Mouse (Mus musculus) frontal cortex, postnatal 25 days (tissue): ENCODE data around the gene Deaf1.

Source experiments
- DNase-seq, 2 experiments: peaks; one replicate each; pipeline ENCODE4 v3.0.0; 2022; ENCODE audit warnings: low spot score in 2 of 2

The Deaf1 gene

DNA sequence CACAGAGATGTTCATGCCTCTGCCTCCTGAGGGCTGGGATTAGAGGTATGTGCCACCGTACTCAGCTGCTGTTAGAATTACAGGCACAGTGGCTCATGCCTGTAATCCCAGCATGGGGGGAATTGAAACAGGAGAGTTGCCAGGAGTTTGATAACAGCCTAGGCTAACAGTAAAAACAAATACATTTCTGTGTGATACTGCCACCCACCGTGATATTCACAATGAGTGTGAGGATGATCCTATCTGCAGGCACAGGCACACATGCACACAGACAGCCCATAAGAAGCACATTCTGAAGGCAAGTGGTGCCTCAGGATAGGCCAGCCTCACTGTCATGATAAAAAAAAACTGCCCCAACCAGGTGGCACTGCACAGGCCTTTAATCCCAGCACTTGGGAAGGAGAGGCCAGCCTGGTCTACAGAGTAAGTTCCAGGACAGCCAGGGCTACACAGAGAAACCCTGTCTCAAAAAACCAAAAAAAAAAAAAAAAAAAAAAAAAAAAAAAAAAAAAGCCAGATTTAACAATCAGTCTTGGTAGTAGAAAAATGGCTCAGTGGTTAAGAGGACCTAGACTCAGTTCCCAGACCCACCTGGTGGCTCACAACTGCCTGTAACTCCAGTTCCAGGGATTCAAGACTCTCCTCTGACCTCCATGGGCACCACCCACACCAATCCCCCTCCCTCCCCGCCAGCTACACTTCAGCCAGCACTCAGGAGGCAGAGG is 29.4 kb downstream of the Deaf1 start:
- DNase-seq: no peak

DNA sequence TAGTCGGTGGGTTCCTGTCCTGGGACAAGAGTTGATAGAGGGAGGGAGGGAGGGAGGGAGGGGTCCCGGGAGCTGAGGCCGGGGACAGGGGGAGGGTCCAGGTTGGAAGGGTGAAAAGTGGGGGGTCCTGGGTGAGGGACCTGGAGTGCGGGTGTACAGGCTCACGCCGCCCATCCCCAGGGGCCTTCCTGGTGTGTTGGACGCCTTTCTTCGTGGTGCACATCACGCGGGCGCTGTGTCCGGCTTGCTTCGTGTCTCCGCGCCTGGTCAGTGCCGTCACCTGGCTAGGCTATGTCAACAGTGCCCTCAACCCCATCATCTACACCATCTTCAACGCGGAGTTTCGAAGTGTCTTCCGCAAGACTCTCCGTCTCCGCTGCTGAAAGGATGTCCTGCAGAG is 33.0 kb downstream of the Deaf1 start:
- no peak for DNase-seq

DNA sequence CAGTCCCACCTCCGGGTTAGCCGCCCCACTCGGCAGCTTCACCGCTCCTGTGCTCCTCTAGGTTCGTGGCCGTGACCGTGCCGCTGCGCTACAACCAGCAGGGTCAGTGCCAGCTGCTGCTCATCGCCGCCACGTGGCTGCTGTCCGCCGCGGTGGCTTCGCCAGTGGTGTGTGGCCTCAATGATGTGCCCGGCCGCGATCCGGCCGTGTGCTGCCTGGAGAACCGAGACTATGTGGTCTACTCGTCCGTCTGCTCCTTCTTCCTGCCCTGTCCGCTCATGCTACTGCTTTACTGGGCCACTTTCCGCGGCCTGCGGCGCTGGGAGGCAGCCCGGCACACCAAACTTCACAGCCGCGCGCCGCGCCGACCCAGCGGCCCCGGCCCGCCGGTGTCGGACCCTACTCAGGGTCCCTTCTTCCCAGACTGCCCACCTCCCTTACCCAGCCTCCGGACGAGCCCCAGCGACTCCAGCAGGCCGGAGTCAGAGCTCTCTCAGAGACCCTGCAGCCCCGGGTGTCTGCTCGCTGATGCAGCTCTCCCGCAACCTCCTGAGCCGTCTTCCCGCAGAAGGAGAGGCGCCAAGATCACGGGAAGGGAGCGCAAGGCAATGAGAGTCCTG is 33.5 kb downstream of the Deaf1 start:
- DNase-seq: no peak

DNA sequence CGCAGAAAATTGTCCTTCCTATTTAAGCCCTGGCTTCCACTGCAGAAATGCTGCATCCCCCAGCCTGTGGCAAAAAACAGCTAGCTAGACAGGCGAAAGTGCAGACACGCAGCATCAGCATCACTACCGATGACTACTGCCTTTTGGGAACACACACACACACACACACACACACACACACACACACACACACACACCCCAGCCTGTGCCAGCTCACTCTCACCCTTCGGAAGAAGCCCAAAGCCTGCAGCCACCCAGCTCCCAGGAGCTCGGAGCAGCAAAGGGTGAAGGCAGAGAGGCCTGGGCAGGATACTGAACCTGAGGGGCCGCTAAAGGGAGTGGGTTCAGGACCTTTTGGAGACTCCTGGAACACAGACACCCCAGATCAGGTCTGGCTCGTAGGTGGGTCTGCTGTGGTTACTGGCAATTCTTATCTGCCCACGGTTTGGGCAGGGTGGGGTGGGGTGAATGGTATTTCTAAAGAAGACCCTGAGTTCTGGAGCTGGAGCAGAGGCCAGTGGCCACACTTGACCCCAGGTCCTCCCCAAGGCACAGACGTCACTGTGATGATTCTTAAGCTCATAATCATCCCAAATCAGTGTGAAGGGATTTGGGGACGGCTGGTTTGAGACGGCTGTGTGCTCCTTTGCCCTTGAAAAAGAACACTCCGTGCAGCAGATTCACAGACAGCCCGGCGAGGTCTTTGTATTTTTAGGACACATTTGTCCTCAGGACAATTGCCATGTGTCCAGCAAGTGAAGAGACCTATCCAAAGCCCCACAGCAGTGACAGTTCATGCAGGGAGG is 34.7 kb downstream of the Deaf1 start:
- DNase-seq: no peak

DNA sequence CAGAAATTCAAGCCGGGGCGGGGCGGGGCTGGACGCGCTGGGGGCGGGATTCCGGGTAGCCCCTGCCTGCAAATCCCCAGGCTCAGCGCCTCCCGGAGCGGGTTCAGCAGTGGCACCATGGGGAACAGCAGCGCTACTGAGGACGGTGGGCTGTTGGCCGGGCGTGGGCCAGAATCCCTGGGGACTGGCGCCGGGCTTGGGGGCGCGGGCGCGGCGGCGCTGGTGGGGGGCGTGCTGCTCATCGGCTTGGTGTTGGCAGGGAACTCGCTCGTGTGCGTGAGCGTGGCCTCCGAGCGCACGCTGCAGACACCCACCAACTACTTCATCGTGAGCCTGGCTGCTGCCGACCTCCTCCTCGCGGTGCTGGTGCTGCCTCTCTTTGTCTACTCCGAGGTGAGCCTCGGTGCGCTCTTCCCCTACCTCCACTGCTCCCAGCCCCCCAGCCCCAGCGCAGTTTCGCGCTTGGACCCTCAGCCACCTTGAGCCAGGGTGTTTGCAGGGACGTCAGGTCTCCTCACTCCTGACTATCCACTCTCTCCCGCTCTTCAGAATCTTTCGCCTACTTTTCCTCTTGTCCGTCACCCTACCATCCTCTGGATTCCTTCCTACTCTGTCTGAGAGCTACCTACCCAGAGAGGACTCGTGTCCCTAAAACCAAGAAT is 35.4 kb downstream of the Deaf1 start, which contains the start of gene Drd4:
Gene Drd4, plus strand, starts transcription at position 86 of the 662 bp plus-strand sequence.
- no peak for DNase-seq

DNA sequence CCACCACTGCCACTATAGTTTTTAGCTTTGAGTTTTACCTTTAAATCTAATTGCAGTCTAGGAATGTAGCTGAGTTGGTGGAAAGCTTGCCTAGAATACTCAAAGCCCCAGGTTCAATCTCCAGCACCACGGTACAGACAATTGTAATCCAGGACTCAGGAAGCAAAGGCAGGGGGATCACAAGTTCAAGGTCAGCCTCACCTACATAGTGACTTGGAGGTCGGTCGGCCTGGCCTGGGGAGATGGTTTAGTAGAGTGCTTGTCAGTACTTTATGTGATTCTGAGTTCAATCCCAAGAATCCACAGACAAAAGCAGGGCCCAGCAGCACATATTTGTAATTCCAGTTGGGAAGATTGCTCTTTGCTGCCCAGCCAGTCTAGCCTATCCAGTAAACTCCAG is 39.4 kb downstream of the Deaf1 start:
- DNase-seq: no peak

DNA sequence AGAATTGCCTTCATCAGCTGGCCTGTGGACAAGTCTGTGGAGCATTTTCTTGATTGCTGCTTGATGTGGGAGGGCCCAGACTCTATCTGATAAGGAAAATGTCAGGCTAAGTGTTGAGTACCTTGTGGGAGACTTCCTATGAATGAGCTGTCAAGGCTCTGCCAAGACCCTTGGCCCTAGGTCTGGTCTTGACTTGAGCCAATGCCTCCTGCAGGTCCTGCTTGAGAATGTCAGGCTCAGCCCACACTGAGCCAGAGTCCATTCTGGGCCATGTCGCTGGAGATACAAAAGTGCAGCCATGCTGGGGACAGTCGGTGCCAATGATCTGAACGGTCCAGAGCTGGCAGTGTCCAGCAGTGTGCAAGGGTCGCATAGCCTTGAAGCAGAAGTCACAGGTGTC is 44.7 kb downstream of the Deaf1 start:
- no peak for DNase-seq

DNA sequence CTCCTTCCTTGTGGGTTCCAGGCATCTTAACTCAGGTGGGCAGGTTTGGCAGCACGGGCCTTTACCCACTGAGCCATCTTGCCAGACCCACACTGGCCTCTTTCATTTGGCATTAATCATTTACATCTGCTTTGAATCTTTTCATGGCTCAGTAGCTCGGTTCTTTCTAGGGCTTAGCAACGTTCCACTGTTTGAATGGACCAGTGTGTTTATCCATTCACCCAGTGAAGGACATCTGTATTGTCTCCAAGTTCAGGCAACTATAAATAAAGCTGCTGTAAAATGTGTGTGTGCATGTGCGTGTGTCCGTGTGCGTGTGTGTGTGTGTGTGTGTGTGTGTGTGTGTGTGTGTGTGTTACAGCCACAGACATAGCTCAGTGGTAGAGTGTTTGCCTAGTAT is 46.0 kb downstream of the Deaf1 start:
- no peak for DNase-seq

DNA sequence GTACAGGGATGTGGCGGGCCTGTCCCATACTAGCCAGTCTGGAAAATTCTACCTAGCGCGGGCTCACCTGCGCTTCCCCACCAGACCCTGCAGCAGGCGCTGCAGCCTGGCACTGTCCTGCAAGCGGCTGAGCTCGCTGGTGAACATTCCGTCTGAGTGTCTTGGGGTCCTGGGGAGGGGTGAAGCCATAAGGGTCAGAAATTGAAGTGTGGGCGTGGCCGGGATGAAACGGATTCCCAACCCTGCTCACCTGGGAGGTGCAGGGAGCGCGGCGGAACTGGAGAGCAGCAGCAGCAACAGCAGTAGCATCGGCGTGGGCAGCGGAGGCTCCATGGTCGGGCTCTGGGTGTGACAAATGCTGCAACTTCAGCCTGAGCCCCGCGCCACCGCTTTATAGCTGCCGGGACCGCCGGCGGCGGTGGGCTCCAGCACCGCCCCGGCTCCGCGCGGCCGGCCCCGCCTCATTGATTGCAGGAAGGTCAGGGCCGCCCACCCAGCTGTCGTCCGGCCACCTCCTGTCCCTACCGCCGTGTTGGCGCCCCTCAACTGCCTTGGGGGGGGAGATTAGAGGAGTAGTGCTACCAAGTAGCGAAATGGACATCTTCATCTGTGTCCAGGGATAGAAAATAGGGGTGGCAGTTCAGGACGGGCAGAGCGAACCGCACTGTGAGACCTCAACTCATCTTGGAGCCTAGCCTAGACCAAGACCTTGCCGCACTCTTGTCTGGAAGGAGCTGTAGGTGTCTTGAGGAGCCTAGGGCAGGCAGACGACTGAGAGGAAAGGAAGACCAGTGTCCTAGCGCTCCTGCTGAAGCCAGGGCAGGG is 48.5 kb downstream of the Deaf1 start, which contains the start of gene Sct:
Gene Sct, minus strand, starts transcription at position 368 of the 825 bp plus-strand sequence.
- DNase-seq: no peak

DNA sequence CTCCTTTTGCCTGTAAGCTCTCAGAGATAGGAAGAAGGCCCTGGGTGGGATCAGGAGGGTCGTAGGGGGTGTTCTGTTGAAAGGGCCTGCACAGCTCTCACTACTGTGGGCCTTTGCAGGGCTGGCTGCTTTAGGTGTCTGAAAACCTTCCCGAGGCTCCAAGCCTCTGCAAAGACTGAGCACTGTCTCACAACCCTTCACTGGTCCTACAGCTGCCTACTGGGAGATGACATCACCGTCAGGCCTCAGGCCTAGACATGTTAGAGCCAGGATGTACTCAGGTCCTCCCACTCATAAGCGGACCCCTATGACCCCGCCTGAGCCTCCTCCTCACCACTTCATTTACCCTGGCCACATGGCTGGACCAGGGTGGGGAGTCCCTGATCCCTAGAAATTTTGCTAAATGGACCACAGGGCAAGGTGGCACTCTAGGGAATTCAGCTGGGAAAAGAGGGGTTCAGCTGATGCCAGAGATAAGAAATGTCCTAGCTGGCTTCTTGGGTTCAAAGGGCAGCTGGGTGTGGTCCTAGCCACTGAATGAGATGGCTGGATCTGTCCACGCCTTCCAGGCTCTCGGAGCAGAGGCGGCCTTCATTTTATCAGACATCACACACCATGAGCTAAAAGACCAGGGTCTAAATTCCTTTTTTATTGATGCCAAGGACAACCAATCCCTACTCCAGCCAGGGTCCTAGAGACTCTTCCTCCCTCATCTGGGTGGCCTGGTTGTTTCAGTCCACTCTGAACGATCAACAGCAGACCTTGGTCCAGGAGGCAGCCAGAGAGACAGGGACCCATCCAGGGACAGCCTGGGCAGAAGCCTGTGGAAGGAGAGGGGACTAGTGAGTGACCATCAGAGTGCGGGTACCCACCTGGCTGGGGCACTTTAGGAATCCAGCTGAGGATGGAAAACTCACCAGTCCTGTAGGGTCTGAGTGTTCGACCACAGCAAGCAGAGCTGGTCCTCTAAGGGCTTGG is 49.5 kb downstream of the Deaf1 start:
- DNase-seq: no peak

DNA sequence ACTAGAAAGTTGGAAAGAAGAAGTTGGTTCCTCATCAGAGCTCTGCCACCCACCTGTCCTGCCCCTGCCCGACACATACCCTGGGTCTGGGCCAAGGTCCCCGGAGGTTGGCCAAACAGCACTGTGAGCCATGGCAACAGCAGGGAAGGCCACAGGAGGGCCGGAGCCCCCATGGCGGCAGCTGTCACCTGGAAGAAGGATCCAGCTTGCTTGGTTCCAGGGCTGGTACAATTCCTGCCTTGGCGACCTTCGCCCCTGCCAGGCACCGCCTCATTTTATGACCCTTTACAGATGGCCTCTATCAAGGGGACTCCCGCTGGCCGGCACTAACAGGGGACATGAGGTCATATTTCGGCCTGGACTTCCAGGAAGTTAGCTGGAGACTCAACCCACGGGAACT is 50.9 kb downstream of the Deaf1 start, which contains the start of gene Cdhr5:
Gene Cdhr5, minus strand, starts transcription at position 241 of the 400 bp plus-strand sequence.
- no peak for DNase-seq

DNA sequence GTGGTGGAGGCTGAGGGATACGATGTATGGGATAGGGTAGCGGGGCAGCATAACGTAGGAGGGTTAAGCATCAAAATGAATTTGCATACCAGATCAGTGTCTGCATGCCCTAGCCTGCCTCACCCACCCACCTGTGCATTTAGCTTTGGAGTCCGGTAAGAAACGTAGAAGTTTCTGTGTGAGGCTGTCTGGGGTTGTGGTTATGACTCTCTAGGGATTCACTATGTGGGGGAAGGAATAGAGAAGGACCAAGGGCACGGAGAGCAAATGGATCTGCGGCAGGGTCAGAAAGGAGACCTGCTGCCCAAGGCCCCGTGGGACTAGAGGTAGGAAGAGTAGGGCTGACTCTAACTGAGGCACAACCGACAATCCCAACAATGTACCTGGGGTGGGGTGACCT is 52.1 kb downstream of the Deaf1 start:
- no peak for DNase-seq

DNA sequence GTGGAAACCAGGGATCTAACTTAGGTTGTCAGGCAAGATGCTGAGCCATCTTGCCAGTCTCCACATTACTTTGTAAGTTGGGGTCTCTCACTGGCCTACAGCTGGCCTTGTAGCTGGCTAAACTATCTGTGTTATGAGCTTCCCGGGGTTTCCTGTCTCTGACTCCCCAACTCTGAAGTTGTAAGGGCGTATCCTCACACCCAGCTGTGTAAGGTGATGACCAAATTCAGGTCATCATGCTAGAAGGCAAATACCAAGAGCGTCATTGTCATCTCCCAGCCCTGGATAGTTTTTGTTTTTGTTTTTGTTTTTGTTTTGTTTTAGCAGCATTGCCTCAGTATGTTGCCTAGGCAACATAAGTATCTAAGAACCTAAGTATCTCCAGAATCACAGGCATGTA is 56.9 kb downstream of the Deaf1 start:
- DNase-seq: no peak

DNA sequence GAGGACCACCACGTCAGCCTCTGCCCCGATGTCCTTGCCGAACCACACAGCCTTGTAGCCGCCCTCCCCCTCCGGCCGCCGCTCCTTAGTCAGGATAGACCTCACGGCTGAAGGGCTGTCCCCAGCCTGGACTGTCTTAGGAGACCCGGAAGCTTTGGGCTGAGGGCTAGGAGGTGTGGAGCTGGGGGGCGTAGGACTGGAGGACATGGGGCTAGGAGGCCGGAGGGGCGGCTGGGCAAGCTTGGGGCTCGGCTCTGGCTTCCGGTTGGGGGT is 58.3 kb downstream of the Deaf1 start:
- DNase-seq: no peak

DNA sequence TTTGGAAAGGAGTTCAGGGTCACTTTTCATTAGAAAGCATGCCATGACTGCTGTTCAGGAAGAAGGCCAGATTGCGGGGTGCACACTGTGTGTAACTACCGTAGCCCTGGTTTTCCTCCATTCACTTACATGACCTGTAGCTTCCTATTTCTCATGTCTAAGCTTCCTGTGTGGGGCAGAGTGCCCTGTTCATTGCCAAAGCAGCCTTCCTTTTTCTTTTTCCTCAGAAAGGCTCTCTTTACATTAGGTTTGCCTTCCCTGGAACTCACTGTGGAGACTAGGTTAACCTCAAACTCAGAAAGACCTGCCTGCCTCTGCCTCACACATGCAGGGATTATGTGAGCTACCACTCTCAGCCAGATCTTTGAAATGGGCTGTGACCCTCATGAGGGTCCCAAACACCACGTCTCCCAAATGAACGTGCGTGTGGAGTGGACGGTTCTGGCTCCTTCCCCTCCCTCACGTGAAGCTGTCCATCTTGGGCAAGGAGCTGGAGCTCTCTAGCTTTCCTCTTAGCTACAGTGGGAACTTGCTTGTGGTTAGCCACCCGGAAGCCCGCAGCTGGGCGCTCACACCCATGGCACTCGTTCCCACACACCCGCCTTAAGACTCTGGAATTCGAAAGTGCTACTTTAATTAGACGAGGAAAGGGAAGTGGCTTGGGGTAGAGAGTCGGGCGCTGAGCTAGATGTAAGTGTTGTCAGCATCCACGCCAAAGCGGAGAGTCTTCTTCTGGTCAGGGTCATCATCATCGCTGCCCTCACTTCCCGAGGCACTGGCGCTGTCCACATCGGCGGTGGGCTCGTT is 58.8 kb downstream of the Deaf1 start:
- no peak for DNase-seq

DNA sequence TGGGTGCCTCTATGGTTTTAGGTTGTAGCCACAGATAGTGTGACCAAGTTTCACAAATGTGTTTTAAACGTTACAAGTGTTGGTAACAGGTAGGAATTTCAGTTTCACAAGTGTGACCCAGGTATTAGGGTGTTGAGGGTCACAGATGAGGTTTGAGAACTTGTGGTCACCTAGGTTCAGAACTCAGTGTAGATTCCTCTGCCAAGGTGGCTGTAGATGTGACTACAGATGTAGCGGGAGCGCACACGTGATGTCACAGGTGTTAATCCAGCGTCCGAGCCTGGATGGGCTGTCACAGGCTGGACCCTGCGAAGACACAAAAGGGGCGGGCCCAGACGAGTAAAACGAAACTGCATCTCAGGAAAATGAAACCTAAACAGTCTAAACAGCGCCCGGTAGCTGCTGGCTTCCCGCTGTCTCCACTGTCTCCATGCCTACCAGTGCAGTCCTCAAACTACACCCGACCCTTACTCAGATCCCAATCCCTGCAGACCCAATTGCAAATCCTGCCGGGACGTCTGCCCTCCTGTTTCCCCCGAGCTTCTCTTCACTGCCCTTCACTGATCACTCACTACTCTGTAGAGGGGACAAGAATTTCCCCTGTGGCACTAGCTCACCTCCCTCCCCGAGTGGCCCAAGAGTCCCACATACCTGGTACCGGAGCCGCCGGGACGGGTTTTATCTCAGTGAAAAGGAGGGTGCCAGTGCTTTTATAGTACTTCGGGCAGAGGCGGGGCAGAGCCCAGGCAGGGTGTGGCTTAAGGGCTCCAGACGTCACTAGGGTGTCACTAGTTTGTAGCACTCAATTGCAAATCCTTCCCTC is 61.5 kb downstream of the Deaf1 start, which contains the start of gene Irf7:
Gene Irf7, minus strand, starts transcription at position 743 of the 823 bp plus-strand sequence.
- DNase-seq: no peak

DNA sequence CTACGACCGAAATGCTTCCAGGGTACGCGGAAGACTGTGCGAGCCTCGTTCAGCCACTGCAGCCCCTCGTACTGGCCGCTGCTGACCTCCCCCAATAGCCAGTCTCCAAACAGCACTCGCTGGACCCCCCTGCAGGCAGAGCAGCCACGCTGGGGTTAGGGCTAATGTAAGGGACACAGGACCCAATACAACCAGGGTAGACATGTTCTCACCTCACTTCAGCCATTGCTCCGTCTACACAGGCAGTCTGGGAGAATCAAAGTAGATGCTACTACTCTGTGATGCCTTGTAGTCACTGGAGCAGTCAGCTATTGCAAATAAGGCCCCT is 62.1 kb downstream of the Deaf1 start:
- DNase-seq: no peak

DNA sequence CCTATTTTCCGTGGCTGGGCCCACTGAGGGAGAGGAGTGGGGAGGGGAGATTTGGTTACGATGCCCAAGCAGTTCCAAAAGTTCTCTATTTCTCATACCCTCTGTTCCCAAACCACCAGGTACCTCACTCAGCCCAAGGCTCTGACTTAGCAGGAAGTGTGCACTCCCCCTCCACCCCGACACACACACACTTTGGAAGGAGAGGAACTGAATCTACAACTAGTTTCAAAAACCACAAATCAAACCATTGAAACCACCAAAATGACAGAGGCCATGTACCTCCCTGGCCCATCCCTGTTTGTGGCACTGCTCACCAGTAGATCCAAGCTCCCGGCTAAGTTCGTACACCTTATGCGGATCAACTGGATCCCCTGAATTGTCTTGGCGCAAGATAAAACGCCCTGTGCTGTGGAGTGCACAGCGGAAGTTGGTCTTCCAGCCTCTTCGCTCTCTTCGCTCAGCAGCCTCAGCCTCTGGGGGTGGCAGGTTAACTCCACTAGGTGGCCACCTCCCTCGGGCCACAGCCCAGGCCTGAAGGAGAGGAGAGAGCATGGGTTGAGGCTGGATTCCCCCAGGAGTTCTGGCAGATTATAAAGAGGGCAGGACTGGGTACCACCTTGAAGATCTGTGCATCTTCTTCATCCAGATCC is 62.6 kb downstream of the Deaf1 start:
- DNase-seq: no peak
